Mouse (Mus musculus): Measurements from ENCODE around the gene H2-T23. TPM values are rescaled to one million over a fixed set of nuclear protein-coding genes. Genes with fewer than 3 reads are reported as not detected.
A peak's percentile ranks its signal among the peaks of the same experiment; 100 is the strongest.
"Not testable (repeated sequence)": the region's sequence is repeated elsewhere in the genome, so short reads cannot be mapped to it uniquely, and the experiment has no call there.

The H2-T23 gene
- polyA plus RNA-seq, 3 experiments from 2014 or later, result 834 to 1,491 (median 990) TPM

- no peak for ATAC-seq
Measured at GRCm38 (mm10) chr17:36022922-36023321, 9.7 kb downstream of the H2-T23 start.

GRCm38 (mm10) chr17:36022098-36022497 lies 10.6 kb downstream of the H2-T23 start:
- ATAC-seq, result no peak

- peak; percentile 2 for ATAC-seq
Measured at GRCm38 (mm10) chr17:36021309-36021708, 11.3 kb downstream of the H2-T23 start.

- ATAC-seq, result peak; percentile 80
Measured at GRCm38 (mm10) chr17:36020191-36021073, 12.2 kb downstream of the H2-T23 start, which contains the start of gene H2-T24. H2-T24 (minus strand) TSS chr17:36020560.

- no peak for ATAC-seq
Measured at GRCm38 (mm10) chr17:36019519-36019918, 13.1 kb downstream of the H2-T23 start.

GRCm38 (mm10) chr17:36018979-36019378 lies 13.7 kb downstream of the H2-T23 start:
- ATAC-seq, result no peak

GRCm38 (mm10) chr17:36017046-36017445 lies 15.6 kb downstream of the H2-T23 start:
- no peak for ATAC-seq

- no peak for ATAC-seq
Measured at GRCm38 (mm10) chr17:36014977-36015376, 17.7 kb downstream of the H2-T23 start.

- not testable (repeated sequence) for ATAC-seq
Measured at GRCm38 (mm10) chr17:36004409-36004808, 28.2 kb downstream of the H2-T23 start.

- ATAC-seq, result no peak
Measured at GRCm38 (mm10) chr17:36003331-36003730, 29.3 kb downstream of the H2-T23 start.

GRCm38 (mm10) chr17:36001966-36002365 lies 30.7 kb downstream of the H2-T23 start:
- ATAC-seq, result peak; percentile 9

- ATAC-seq, result peak; percentile 42
Measured at GRCm38 (mm10) chr17:36001121-36001897, 31.3 kb downstream of the H2-T23 start.

- ATAC-seq, result no peak
Measured at GRCm38 (mm10) chr17:36000349-36000748, 32.3 kb downstream of the H2-T23 start.

- ATAC-seq, result peak; percentile 65
Measured at GRCm38 (mm10) chr17:35999356-35999755, 33.3 kb downstream of the H2-T23 start.

- no peak for ATAC-seq
Measured at GRCm38 (mm10) chr17:35998545-35999305, 33.9 kb downstream of the H2-T23 start.

- ATAC-seq, result no peak
Measured at GRCm38 (mm10) chr17:35997713-35998510, 34.7 kb downstream of the H2-T23 start.

GRCm38 (mm10) chr17:35996949-35997348 lies 35.7 kb downstream of the H2-T23 start:
- peak; percentile 55 for ATAC-seq

GRCm38 (mm10) chr17:35994879-35995240 lies 37.8 kb downstream of the H2-T23 start:
- ATAC-seq, result no peak

GRCm38 (mm10) chr17:35994175-35994878 lies 38.3 kb downstream of the H2-T23 start:
- peak; percentile 18 for ATAC-seq

- ATAC-seq, result peak; percentile 62
Measured at GRCm38 (mm10) chr17:35993675-35994074, 39.0 kb downstream of the H2-T23 start.

- ATAC-seq, result no peak
Measured at GRCm38 (mm10) chr17:35991781-35992180, 40.9 kb downstream of the H2-T23 start.

All from inflammation-experienced regulatory T-cells, adult 6 months (primary cell).